Mouse (Mus musculus): ENCODE measurements around the gene Rgs16. TPM values are rescaled to one million over a fixed set of nuclear protein-coding genes. Genes with fewer than 3 reads are reported as not detected.

Gene Rgs16
- total and polyA plus RNA-seq, 3 experiments: not detected

GRCm38 (mm10) chr1:153753725-153754464 is 13.7 kb downstream of the Rgs16 start:
- no peak for TF ChIP-seq BHLHE40 (IDR thresholded peaks at IDR 0.05; ENCODE audit: borderline replicate concordance, low read depth, low read length)
- no peak for TF ChIP-seq MAFK (IDR thresholded peaks at IDR 0.05; ENCODE audit: borderline replicate concordance, low read depth, low read length)
- TF ChIP-seq ELF1 (IDR thresholded peaks at IDR 0.05; ENCODE audit: low read depth, low read length): no peak
- no peak for TF ChIP-seq HCFC1 (IDR thresholded peaks at IDR 0.05; ENCODE audit: low read depth, low read length)
- no peak for TF ChIP-seq RCOR1 (IDR thresholded peaks at IDR 0.05; ENCODE audit: low read depth, low read length)
- no peak for TF ChIP-seq GABPA (IDR thresholded peaks at IDR 0.05; ENCODE audit: low read depth, low read length)
- no peak for TF ChIP-seq ZNF384 (IDR thresholded peaks at IDR 0.05; ENCODE audit: low read depth, low read length)
- TF ChIP-seq CHD2 (IDR thresholded peaks at IDR 0.05; ENCODE audit: low read length): no peak
- no peak for TF ChIP-seq E2F4 (IDR thresholded peaks at IDR 0.05; ENCODE audit: borderline replicate concordance, low read depth, low read length)
- TF ChIP-seq ZC3H11A (IDR thresholded peaks at IDR 0.05; ENCODE audit: low read depth, low read length): no peak
- no peak for TF ChIP-seq GATA1 (IDR thresholded peaks at IDR 0.05; ENCODE audit: low read depth, low read length)
- TF ChIP-seq ZKSCAN1 (IDR thresholded peaks at IDR 0.05; ENCODE audit: low read depth, low read length): no peak
- TF ChIP-seq KAT2A (conservative IDR thresholded peaks at IDR 0.05; ENCODE audit: low read depth, low read length): no peak
- no peak for TF ChIP-seq SIN3A (IDR thresholded peaks at IDR 0.05; ENCODE audit: low read length)
- no peak for TF ChIP-seq MYC (IDR thresholded peaks at IDR 0.05; ENCODE audit: low read depth, low read length)
- no peak for TF ChIP-seq TBP (IDR thresholded peaks at IDR 0.05; ENCODE audit: low read depth, low read length)
- H3K79me2 ChIP-seq (ENCODE audit: control insufficient read depth, insufficient read depth, low read length, poor library complexity): no peaks in the 10 kb centered on the region; the same call in 1 of the 2 replicates
- H3K27me3 ChIP-seq (ENCODE audit: control insufficient read depth in 1 of 2, insufficient read depth in 2 of 2, low read length in 2 of 2): no peaks in the 10 kb centered on the region
- peaks cover 0 to 7% of the 10 kb centered on the region in 2 experiments; a peak in 1 of 4 replicates for H3K36me3 ChIP-seq (ENCODE audit: control insufficient read depth in 1 of 2, insufficient read depth in 2 of 2, low read length in 2 of 2)
- peaks cover 0 to 10% of the 10 kb centered on the region in 2 experiments; a peak in 2 of 4 replicates for H3K4me1 ChIP-seq (ENCODE audit: control insufficient read depth in 1 of 2, insufficient read depth in 2 of 2, low read length in 2 of 2)
- DNase-seq (ENCODE audit: low read depth, low spot score): no peak
- H3K9me3 ChIP-seq (replicated peaks; ENCODE audit: insufficient read depth, low read length): no peaks in the 10 kb centered on the region
- no peak overlapping the region for H3K4me3 ChIP-seq (ENCODE audit: control insufficient read depth in 1 of 2, insufficient read depth in 1 of 2, low read depth in 2 of 2, low read length in 2 of 2)
- no peak overlapping the region for H3K9ac ChIP-seq (ENCODE audit: control insufficient read depth, low read depth, low read length, poor library complexity, severe bottlenecking)
- no peak overlapping the region for H3K27ac ChIP-seq (ENCODE audit: control insufficient read depth, low read depth, low read length)

- H3K9ac ChIP-seq (ENCODE audit: control insufficient read depth, low read depth, low read length, poor library complexity, severe bottlenecking): no peak overlapping the region
- H3K4me3 ChIP-seq (ENCODE audit: control insufficient read depth in 1 of 2, insufficient read depth in 1 of 2, low read depth in 2 of 2, low read length in 2 of 2): no peak overlapping the region
- H3K27me3 ChIP-seq (ENCODE audit: control insufficient read depth in 1 of 2, insufficient read depth in 2 of 2, low read length in 2 of 2): no peaks in the 10 kb centered on the region
- H3K79me2 ChIP-seq (ENCODE audit: control insufficient read depth, insufficient read depth, low read length, poor library complexity): no peaks in the 10 kb centered on the region
- H3K27ac ChIP-seq (ENCODE audit: control insufficient read depth, low read depth, low read length): no peak overlapping the region
- TF ChIP-seq USF2 (IDR thresholded peaks at IDR 0.05; ENCODE audit: borderline replicate concordance in 1 of 2, insufficient read depth in 1 of 2, low read depth in 1 of 2, low read length in 2 of 2) (no peak), ZC3H11A (IDR thresholded peaks at IDR 0.05; ENCODE audit: low read depth, low read length) (no peak), CTCF (IDR thresholded peaks at IDR 0.05 in 2 of 3, conservative IDR thresholded peaks at IDR 0.05 in 1 of 3; ENCODE audit: control insufficient read depth in 1 of 3, insufficient read depth in 1 of 3, low read depth in 2 of 3, low read length in 3 of 3, poor library complexity in 1 of 3, severe bottlenecking in 1 of 3) (no peak), ZKSCAN1 (IDR thresholded peaks at IDR 0.05; ENCODE audit: low read depth, low read length) (no peak), POLR2A (IDR thresholded peaks at IDR 0.05; ENCODE audit: control insufficient read depth in 1 of 2, insufficient read depth in 1 of 2, low read depth in 1 of 2, low read length in 2 of 2, poor library complexity in 1 of 2) (no peak), ELF1 (IDR thresholded peaks at IDR 0.05; ENCODE audit: low read depth, low read length) (no peak), CHD1 (IDR thresholded peaks at IDR 0.05; ENCODE audit: low read depth, low read length) (no peak), MEF2A (IDR thresholded peaks at IDR 0.05; ENCODE audit: extremely low read depth, insufficient replicate concordance, low read depth, low read length, poor library complexity, severe bottlenecking) (no peak), RCOR1 (IDR thresholded peaks at IDR 0.05; ENCODE audit: low read depth, low read length) (no peak), GATA1 (IDR thresholded peaks at IDR 0.05; ENCODE audit: low read depth, low read length) (no peak), NRF1 (IDR thresholded peaks at IDR 0.05; ENCODE audit: insufficient read depth, low read depth, low read length, poor library complexity, severe bottlenecking) (no peak), ZMIZ1 (IDR thresholded peaks at IDR 0.05; ENCODE audit: low read depth, low read length) (no peak), BHLHE40 (IDR thresholded peaks at IDR 0.05; ENCODE audit: borderline replicate concordance, low read depth, low read length) (no peak), TBP (IDR thresholded peaks at IDR 0.05; ENCODE audit: low read depth, low read length) (no peak), USF1 (IDR thresholded peaks at IDR 0.05; ENCODE audit: low read depth, low read length) (no peak), TCF12 (IDR thresholded peaks at IDR 0.05; ENCODE audit: low read depth, low read length) (no peak), HCFC1 (IDR thresholded peaks at IDR 0.05; ENCODE audit: low read depth, low read length) (no peak), MAX (IDR thresholded peaks at IDR 0.05; ENCODE audit: low read length) (no peak)
- no peaks in the 10 kb centered on the region for H3K4me1 ChIP-seq (ENCODE audit: control insufficient read depth in 1 of 2, insufficient read depth in 2 of 2, low read length in 2 of 2)
- H3K9me3 ChIP-seq (replicated peaks; ENCODE audit: insufficient read depth, low read length): no peaks in the 10 kb centered on the region
- DNase-seq (ENCODE audit: low read depth, low spot score): no peak
- no peaks in the 10 kb centered on the region; a peak in 1 of 4 replicates for H3K36me3 ChIP-seq (ENCODE audit: control insufficient read depth in 1 of 2, insufficient read depth in 2 of 2, low read length in 2 of 2)
Measured at GRCm38 (mm10) chr1:153764136-153764535, 24.0 kb downstream of the Rgs16 start.
